Mouse (Mus musculus) adrenal gland, postnatal 4 days (tissue): ENCODE measurements around the gene Tspo. TPM values are rescaled to one million over a fixed set of nuclear protein-coding genes. Genes with fewer than 3 reads are reported as not detected.
A peak's percentile ranks its signal among the peaks of the same experiment; 100 is the strongest.

Source experiments
- DNase-seq, 2 experiments: peaks; one replicate each; pipeline ENCODE4 v3.0.0; 2021 to 2022; ENCODE audit warnings: low spot score in 2 of 2, mixed read lengths in 2 of 2
- total RNA-seq, 2 experiments: library from RNA; stranded (reverse); gene quantifications; 2 replicates each; pipeline ENCODE4 v1.2.3; 2021

Gene Tspo
- total RNA-seq, 2 experiments from 2014 or later = 168 to 169 TPM

DNA sequence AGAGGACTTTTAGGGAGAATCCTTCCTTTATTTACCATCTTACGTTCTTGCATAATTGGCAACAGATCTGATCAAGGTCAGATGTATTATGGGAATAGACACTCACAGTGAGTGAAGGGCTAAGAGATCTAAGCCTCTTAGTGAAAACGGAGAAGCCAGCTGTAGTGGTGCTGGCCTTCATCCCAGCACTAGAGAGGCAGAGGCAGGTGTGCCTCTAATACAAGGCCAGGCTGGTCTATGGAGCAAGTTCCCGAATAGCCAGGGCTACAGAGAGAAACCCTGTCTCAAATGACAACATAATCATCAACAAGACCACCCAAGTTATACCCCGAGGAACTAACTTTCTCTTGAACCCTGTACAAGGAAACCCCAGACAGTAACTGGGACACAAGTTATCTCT lies 19.5 kb downstream of the Tspo start:
- no peak for DNase-seq

DNA sequence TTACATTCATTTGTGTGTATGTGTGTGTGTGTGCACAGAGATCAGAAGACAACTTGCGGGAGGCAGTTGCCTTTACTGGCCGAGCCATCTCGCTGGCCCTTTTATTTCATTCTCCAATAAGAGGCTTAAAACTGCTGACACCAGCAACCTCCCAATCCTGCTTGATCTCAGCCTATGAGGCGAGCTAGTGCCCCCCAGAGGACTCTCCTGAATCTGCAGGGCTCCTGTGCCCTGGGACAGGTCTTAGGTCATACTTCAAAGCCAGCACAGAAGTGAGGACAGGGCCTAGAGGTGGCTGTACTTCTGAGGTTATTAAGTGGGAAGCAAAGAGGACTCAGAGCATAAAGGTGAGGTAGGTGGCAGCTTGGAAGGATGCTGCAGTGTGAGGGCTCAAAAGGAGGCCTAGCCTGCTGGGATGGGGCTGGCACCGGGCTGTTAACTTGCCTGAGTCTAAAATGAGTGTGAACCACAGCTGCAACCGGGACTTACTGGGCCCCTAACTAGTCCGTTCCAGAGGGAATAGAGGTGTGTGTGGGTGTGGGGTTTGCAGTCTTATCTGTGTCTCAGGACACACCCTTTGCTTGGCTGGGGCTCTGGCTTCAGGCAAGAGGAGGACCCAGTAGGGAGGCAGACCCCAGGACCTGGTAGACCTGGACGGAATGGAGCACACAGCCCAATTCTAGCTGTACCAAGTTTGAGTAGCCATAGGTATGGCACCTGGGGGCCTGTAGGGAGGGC lies 20.2 kb downstream of the Tspo start:
- DNase-seq = peak in 1 of 2 experiments; percentile 50

- no peak for DNase-seq
Measured at GRCm38 (mm10) chr15:83584741-83585220, 21.4 kb downstream of the Tspo start.

- DNase-seq = no peak
Measured at GRCm38 (mm10) chr15:83590841-83591240, 27.4 kb downstream of the Tspo start.

DNA sequence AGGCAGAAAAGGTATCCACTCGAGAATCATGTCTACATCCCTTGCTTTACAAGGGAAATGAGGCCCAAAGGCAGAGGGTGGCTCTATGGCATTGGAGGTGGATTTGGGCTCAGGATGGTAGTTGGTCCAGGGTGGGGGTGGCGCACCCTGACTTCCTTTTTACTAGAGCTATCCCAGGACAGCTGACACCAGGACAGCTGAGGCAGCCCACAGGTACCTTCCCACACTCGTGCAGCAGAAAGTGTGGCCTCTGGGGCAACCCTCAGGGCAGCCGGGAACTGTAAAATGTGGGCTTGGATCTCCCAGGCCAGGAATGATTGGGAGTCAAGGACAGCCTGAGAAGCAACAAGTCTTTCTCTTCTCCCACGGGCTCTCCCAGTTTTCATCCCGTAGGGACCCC lies 28.4 kb downstream of the Tspo start:
- DNase-seq = no peak

DNA sequence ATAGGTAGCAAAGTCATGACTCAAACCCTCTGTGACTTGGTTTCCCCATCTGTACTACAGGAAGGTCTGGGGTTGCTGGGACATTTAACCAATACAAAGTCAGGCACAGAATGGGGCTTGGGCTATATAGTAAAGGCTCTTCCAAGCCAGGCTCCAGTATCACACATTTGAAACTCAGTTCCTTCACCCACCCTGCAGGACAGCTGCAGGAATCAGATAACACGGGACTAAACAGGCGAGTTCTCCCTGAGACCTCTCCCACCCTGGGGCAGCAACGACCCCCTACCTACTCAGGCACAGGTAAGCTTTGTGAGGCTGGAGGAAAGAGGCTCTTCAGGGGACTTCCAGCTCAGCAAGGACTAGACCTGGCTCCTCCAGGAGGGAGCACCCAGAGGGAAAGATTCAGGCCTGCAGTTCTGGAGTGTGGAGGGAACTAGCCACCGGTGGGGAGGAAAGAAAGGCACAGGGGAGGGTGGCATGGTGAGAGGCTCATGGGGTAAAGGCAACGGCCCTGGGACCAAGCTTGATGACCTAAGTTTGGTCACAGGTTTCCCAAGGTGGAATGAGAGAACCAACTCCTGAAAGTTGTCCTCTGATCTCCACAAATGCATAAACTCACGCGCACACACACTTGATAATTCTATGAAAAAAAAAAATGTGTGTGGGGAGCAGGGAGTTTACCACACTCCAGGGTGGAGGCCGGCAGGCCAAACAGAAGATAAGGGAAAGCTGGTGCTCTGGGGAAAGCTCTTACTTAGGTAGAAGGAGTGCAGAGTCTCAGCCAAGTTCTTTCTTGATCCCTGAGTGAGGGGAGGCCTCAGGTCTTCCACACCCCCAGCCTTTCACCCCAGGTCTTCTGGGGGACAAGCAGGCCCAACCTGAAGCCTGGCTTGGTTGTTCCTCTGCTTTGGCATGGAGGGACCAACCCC lies 29.1 kb downstream of the Tspo start:
- DNase-seq = no peak

- no peak for DNase-seq
Measured at GRCm38 (mm10) chr15:83593189-83593585, 29.8 kb downstream of the Tspo start.

- no peak for DNase-seq
Measured at GRCm38 (mm10) chr15:83593702-83594512, 30.5 kb downstream of the Tspo start.

GRCm38 (mm10) chr15:83594513-83595363 lies 31.3 kb downstream of the Tspo start, which contains the start of gene Ttll12:
Gene Ttll12, minus strand, starts transcription at chr15:83595157.
- peak; percentile 85 to 88 for DNase-seq

GRCm38 (mm10) chr15:83595364-83595711 lies 31.9 kb downstream of the Tspo start:
- DNase-seq = no peak

- DNase-seq = no peak
Measured at GRCm38 (mm10) chr15:83596833-83597232, 33.4 kb downstream of the Tspo start.

- no peak for DNase-seq
Measured at GRCm38 (mm10) chr15:83601185-83601584, 37.8 kb downstream of the Tspo start.

- DNase-seq = no peak
Measured at GRCm38 (mm10) chr15:83602372-83603045, 39.1 kb downstream of the Tspo start.

DNA sequence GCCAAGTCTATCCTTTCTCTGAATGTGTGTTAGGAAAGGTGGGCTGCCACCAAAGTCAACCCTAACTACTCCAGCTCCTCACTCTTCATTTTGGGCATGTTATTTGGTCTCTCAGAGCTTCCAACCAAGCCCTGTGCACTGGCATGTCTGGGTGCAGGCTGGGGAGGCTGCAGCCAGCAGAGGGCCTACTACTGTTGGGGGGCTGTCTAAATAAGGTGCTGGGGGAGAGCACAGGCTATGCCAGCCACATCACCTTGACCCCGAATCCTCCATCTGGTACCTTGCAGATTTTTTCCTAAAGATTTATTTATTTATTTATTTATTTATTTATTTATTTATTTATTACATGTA lies 39.6 kb downstream of the Tspo start:
- no peak for DNase-seq

- no peak for DNase-seq
Measured at GRCm38 (mm10) chr15:83603426-83603825, 40.0 kb downstream of the Tspo start.

DNA sequence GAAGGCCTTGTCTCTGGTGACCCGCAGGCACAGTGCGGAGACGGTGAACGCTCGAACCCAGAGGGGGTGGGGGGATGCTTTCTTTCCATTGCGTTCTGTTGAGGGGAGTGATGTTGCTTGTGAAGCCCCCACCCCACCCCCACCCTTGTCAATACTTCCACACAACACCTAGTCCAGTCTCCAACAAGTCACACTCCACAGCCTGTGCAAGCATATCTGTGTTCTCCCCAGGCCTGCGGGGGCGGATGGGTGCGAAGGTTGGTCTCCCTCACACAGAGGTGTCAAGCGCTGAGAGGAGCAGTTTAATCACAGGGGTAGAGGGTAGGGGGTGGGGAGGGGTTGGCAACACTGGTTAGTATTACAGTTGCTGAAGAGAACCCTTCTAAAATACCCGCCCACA lies 42.8 kb downstream of the Tspo start:
- DNase-seq = no peak

DNA sequence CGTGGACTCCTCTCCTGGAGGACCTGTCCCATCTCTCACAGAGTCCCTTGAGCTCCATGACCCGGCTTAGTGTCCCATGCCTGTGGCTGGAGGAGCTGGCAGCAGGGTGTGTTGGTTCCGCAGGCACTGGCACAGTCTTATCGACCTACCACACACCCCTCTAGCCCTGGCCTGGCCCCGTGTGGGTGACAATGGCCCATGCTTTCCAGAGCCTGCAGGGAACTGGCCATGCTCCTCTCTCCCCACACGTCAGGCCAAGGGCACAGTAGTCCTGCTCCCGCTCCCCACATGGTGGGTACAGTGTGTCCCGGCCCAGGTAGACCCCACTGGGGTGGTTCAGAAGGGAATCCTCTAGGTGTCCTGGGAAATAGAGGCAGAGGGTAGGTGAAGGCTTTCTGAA lies 43.3 kb downstream of the Tspo start:
- no peak for DNase-seq

GRCm38 (mm10) chr15:83607115-83607802 lies 43.9 kb downstream of the Tspo start:
- peak in 1 of 2 experiments; percentile 56 for DNase-seq

DNA sequence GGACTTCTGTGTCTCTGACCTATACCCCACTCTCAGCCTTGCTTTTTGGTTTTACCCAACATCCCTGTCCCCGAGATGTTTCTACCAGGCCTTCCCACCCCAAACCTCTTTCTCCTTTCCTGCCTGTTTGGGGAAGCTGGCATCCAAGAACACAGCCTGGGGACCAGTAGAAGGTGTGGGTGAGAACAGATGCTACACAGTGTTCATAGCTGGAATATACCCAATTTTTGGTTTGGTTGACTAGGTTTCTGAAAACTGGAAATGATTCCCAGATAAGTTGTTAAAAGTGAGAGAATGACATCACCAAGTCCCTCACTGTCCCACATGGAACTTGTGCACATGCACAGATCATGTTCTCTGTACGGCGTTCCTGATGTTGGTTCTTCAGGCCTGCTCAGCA lies 51.9 kb downstream of the Tspo start:
- no peak for DNase-seq
